Mouse (Mus musculus) cerebellum, adult 2 months (tissue): ENCODE measurements around the gene 2810006K23Rik. TPM values are rescaled to one million over a fixed set of nuclear protein-coding genes. Genes with fewer than 3 reads are reported as not detected.
A peak's percentile ranks its signal among the peaks of the same experiment; 100 is the strongest.

Experiments used
- DNase-seq, 2 experiments: peaks; one replicate each; pipeline ENCODE4 v3.0.0; 2021
- H3K27ac ChIP-seq: fragments of 200-500 bp; 2 replicates; pipeline ENCODE4 v1.5.1; 2012; ENCODE audit warnings: low read length, control low read depth, inconsistent platforms; ENCODE audit not compliant: insufficient read depth
- H3K27me3 ChIP-seq: fragments of 200-500 bp; 2 replicates; pipeline ENCODE4 v1.6.1; 2012; ENCODE audit warnings: inconsistent platforms, mild to moderate bottlenecking, low read length, moderate library complexity; ENCODE audit not compliant: control insufficient read depth, insufficient read depth
- H3K4me1 ChIP-seq: fragments of 200-500 bp; 2 replicates; pipeline ENCODE4 v1.6.1; 2011; ENCODE audit warnings: low read length; ENCODE audit not compliant: control insufficient read depth, insufficient read depth
- H3K4me3 ChIP-seq: fragments of 200-500 bp; replicated peaks from 2 replicates; pipeline ENCODE3; 2011; ENCODE audit warnings: mild to moderate bottlenecking, low read depth, low read length, control low read depth; ENCODE audit not compliant: insufficient read depth
- CTCF ChIP-seq: fragments of 200-500 bp; IDR thresholded peaks from 2 replicates; pipeline ENCODE4 v1.5.1; 2011; ENCODE audit warnings: low read depth, mild to moderate bottlenecking, control low read depth, low read length, moderate library complexity, borderline replicate concordance; ENCODE audit not compliant: insufficient read depth
- POLR2A ChIP-seq: fragments of 200-500 bp; IDR thresholded peaks from 2 replicates; pipeline ENCODE4 v1.6.1; 2011; ENCODE audit warnings: low read length, control low read depth, borderline replicate concordance; ENCODE audit not compliant: insufficient read depth
- WGBS: fragments of 180-500 bp; shearing (Covaris S2); methylation state at CpG from one replicate; pipeline ENCODE4 v1.1.7; 2018; 5-methylcytosine and 5-hydroxymethylcytosine counted together
- polyA plus RNA-seq: library from polyadenylated mRNA; depleted of rRNA; stranded (reverse); fragments of >200 nt; gene quantifications from 2 replicates; pipeline ENCODE4 v1.2.3, GENCODE M21; 2012; rRNA removed

Gene 2810006K23Rik
- polyA plus RNA-seq, 1 experiment, result 10.5 TPM

DNA sequence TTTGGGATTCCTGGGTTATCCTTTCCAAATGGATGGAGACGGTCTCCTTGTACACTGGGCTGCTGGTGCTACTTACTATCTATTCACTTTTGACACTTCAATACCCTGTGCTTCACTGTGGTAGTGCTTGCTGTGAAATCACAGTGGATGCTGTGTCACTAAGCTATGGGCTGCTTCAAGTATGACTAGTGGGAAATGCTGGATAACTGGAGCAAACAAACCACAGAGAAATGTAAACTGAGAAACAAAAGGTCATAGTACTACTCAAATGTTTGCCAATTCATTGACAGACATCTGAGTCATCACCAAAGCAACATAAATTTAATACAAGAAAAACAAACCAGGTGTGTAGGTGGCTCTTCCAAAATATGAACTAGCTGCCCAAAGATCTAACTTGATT is 48.5 kb downstream of the 2810006K23Rik start:
- WGBS, result 93% methylated on average over 1 of the region's 1 CpGs
- Histone ChIP-seq H3K27me3 (no peaks in the 10 kb centered on the region; the same call in 1 of the 2 replicates), H3K4me3 (no peak overlapping the region), H3K27ac (no peak overlapping the region), H3K4me1 (no peaks in the 10 kb centered on the region)
- no peak for DNase-seq
- TF ChIP-seq CTCF (no peak), POLR2A (no peak)

DNA sequence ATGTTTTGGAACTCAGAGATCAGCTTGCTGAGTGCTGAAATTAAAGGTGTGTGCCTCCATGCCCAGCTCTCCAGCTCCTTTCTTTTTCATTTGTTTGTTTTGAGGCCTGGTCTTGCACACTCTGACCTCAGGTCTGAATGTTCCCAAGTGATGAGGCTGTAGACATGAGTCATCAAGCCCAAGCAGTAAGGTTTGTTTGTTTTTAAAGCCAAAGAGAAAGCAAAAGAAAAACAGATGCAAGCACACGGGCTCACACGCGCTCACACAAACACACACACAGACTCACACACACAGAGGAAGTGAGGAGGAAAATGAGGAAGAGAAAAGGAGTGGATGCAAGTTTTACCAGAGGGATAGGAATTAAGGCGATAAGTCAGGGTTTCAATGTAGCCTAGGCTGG is 49.3 kb downstream of the 2810006K23Rik start:
- 96% methylated on average over 4 of the region's 4 CpGs for WGBS
- Histone ChIP-seq H3K27ac (no peak overlapping the region), H3K4me3 (no peak overlapping the region), H3K4me1 (no peaks in the 10 kb centered on the region), H3K27me3 (no peaks in the 10 kb centered on the region; the same call in 1 of the 2 replicates)
- TF ChIP-seq CTCF (no peak), POLR2A (no peak)
- DNase-seq, result no peak

DNA sequence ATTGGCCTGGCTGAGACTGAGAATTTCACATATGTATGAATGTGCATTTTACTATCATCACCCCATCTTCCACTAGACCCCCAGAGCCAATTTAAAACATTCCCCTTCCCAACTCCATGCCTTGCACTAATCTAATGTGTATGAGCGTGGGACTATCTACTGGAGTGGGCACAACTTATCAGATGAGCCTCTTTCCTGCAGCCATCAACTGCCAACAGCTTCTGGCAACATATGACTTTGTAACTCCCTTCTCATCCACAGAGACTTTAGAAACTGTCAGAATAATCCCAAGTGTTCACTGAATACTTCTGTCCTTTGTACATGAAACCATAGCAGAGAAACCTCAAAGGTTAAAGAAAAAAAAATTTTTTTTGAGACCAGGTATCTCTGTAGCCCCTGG is 52.2 kb downstream of the 2810006K23Rik start:
- Histone ChIP-seq H3K4me3 (no peak overlapping the region), H3K27ac (no peak overlapping the region), H3K27me3 (no peaks in the 10 kb centered on the region), H3K4me1 (no peaks in the 10 kb centered on the region)
- TF ChIP-seq POLR2A, result no peak
- TF ChIP-seq CTCF, result no peak
- DNase-seq, result no peak
- 94% methylated on average over 1 of the region's 1 CpGs for WGBS

DNA sequence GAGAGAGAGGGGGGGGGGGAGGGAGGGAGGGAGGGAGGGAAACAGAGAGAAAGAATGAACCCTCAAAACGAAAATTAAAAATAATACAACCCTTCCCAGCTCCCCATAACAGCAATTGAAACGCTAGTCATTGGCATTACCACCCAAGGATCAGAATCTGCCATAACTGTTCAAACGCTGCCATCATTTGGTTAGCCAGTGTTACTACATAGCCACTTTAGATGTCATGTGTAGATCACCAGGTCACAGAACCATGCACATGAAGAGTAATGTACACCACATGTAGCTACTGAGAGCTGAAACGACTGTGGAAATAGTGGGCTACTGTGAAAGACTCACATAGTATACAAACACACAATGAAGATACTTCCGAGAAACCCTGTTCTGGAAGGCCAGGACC is 60.0 kb downstream of the 2810006K23Rik start:
- TF ChIP-seq CTCF, result peak; percentile 21; the same call in 1 of the 2 replicates
- no peak for TF ChIP-seq POLR2A
- WGBS, result 49% methylated on average over 5 of the region's 5 CpGs
- Histone ChIP-seq H3K27me3 (no peaks in the 10 kb centered on the region), H3K27ac (no peak overlapping the region), H3K4me1 (no peaks in the 10 kb centered on the region), H3K4me3 (no peak overlapping the region)
- DNase-seq, result peak in 1 of 2 experiments; percentile 29

Other genes starting within 250 kb of the 2810006K23Rik start
- gene Abcb9, start 232.3 kb upstream of the 2810006K23Rik start, polyA plus RNA-seq, result 34.7 and 37.1 TPM in 2 replicates
- 47.2 and 52.7 TPM in 2 replicates for gene Ogfod2, start 215.8 kb upstream of the 2810006K23Rik start, polyA plus RNA-seq
- 81.6 and 91.0 TPM in 2 replicates for gene Arl6ip4, start 212.0 kb upstream of the 2810006K23Rik start, polyA plus RNA-seq
- 54.2 and 64.2 TPM in 2 replicates for gene Pitpnm2, start 78.3 kb upstream of the 2810006K23Rik start, polyA plus RNA-seq
- gene Mphosph9, start 117 bp upstream of the 2810006K23Rik start, polyA plus RNA-seq, result 27.2 and 32.6 TPM in 2 replicates
- 267 and 279 TPM in 2 replicates for gene Cdk2ap1, start 35.0 kb downstream of the 2810006K23Rik start, polyA plus RNA-seq
- gene Sbno1, start 97.9 kb downstream of the 2810006K23Rik start, polyA plus RNA-seq, result 48.3 and 50.3 TPM in 2 replicates
- 59.1 and 61.6 TPM in 2 replicates for gene Kmt5a, start 111.8 kb downstream of the 2810006K23Rik start, polyA plus RNA-seq
- gene Rilpl2, start 150.3 kb downstream of the 2810006K23Rik start, polyA plus RNA-seq, result 18.1 and 18.4 TPM in 2 replicates
- gene Snrnp35, start 155.0 kb downstream of the 2810006K23Rik start, polyA plus RNA-seq, result 12.3 and 13.1 TPM in 2 replicates
- 20.2 and 22.7 TPM in 2 replicates for gene Rilpl1, start 203.3 kb downstream of the 2810006K23Rik start, polyA plus RNA-seq
- gene Tmed2, start 212.6 kb downstream of the 2810006K23Rik start, polyA plus RNA-seq, result 120 and 124 TPM in 2 replicates
- gene Ddx55, start 224.8 kb downstream of the 2810006K23Rik start, polyA plus RNA-seq, result 37.9 and 41.6 TPM in 2 replicates